Mouse (Mus musculus) layer of hippocampus, adult 9-11 months (tissue): ENCODE results near the gene Negr1.

Source experiments
- DNase-seq: peaks from one replicate; pipeline ENCODE4 v3.0.0; 2022

Negr1 gene

DNA sequence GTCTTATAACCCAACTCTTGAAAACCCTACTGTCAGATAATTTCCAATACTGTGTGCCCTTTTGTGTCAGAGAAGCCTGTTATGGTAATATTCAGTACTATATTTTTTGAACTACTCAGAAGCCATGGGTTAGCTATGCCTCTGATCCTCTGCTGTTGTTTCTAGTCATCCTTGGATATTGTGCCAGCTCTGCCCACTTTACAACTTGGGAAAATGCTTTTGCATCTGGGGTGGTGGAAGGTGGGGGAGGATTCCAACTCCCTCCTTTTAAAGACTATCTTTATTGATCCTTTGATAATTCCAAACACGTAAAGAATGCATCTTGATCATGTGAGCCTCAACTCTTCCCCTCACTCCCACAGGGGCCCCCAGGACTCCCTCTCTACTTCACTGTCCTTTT, 361.6 kb downstream of the Negr1 start:
- DNase-seq: no peak

DNA sequence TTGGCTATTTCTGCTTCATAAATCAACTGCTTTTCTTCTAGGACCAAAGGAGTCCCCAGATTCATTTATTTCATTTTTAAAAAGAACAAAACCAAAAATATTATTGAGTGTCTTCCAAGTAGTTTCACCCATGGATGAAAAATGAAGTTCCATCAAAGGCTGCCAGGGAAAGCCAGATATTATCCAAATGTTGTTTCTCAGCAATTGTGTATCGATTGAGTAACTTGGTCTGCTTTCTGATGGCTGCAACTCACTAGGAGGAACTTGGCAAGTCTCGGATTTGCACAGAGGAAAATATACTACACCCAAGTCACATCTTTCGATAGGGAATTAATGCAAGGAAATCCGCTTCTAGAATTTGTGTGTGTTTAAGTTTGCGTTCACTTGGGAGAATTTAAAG, 363.5 kb downstream of the Negr1 start:
- DNase-seq: no peak

GRCm38 (mm10) chr3:156928396-156929061, 366.9 kb downstream of the Negr1 start:
- peak; percentile 74 for DNase-seq

DNA sequence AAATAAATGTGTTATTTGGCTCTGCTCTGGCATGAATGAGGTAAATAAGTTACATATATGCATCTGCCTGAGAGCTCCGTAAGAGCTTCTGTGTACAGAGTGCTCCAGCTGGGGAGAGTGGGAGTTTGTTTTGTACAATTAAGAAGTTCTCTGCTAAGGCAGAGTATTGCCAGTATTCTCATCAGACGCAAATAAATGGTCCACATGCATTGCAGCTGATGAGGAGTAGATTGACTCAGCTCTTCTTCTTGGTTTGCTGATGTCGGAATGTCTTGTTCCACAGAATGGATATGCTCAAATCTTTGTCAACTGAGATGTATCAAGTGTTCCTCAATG, 367.4 kb downstream of the Negr1 start:
- DNase-seq: peak; percentile 83

DNA sequence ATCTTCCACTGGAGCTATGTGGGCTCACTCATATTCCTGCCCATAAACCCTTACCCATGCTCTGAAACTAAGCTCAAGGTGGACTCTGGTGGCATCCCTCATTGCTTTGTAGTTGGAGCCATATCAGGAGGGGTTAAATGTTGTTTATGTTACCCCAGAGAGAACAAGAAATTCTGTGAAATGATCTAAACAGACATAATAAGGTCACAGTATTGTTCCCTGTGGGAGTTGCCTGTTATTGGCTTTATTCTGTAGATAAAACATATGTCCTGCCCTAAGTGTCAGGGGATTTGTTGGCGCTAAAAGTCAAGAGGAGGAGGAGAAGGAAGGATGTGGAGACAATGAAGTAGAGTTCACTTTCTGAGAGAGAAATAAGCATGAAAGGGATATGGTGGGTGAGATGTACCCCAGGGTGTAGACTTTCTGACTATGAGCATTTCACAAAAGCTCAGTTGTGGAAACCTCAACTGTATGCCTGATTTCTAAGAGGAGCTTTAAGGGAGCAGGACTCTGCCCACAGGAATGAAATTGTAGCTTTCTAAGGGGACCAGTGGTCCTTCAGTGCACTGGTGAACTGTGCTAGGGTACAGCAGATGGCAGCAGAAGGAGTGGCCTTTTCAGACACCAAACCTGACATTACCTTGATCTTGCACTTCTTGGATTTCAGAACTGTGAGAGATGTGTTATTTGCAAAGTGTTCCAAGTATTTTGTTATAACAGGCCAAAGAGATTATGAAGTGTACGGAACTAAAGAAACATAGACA, 368.3 kb downstream of the Negr1 start:
- no peak for DNase-seq

DNA sequence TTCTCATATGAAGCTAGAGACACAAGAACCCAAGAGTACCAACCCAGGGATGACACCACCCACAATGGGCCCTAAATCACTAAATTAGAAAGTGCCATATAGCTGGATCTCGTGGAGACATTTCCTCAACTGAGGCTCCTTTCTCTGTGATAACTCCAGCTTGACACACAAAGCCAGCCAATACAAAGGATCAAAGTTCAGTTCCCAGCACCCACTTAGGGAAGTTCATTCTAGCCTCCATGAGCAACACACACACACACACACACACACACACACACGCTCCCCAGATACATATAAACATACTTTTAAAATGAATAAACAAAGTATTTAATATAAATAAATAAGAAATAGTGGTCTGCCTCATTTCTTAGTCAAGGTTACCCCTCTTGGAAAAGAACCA, 369.4 kb downstream of the Negr1 start:
- DNase-seq: no peak

DNA sequence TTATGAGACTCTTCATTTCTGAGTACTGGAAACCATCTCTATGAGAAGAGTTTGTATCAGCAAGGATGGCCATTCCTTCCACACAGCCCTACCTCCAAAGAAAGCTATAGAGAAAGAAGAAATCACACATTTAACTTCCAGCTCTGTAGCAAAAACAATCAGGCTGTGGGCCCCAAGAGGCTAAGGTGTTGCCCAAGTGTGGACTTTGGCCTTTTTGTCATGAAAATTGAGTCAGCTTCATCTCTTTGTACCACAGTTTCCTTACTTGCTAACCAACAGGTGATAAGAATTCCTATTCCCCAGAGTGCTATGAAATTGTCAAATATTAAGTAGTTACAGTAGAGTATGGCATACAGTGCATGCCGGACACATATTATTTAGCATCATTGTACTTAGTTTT, 369.9 kb downstream of the Negr1 start:
- DNase-seq: no peak

DNA sequence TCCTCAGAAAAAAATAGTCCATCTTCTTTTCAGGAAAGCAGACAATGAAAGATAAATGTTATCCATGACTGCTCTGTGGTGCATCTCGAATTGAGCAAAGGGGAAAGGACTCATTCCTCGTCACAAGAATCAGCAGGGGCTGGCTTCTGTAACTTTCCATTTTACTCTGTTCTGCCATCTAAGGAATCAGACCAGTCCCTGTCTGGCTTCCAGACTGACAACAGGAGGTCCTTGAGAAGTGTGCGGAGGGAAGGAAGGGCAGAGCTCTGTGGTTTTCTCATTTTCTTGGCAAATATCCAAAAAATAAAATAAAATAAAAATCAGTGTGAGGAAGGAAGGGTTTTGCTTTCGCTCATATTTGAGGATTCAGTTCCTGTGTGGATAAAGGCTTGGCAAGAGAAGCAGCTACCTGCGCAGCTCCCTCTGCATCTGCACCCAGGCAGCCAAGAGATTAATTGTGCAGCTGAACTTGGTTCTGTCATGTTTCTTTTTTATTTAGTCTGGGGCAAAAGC, 373.2 kb downstream of the Negr1 start:
- no peak for DNase-seq

DNA sequence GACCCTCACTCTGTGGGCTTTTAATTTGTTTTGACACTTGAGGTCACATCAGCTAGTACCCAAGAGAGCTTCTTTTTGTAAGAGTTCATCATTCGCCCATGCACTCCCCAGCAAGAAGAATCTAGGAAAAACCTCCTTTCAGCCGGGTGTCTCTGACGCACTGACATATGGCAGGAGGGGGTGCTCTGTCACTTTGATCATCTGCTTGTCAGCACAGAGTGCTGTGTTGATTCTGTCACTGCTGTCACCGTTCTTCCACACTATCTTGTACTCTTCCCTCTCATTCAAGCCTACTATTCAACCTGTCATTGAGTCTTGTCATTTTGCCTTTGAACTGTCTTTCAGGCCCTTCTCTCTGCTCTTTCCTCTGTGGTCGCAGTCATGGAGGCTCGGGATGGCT, 385.8 kb downstream of the Negr1 start:
- DNase-seq: peak; percentile 50

DNA sequence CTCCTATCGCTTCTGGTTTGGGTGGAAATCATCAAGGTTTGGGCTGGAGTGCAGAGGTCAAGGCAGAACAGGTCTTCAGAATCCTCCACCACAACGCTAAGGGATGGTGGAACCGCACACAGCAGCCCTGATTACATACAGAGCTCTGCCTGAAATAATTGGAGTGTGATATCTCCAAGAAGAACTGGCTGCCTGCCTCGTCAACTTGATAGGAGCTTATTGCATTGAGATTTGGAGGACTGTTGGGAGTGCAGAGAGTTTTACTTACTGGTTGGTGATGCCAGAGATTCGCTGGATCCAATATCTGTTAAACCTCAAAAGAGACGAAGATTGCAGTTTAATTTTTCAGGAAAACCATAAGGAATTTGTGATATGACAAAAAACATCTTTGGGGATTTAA, 391.4 kb downstream of the Negr1 start:
- peak; percentile 14 for DNase-seq

- no peak for DNase-seq
These were observed 393.5 kb downstream of the Negr1 start for GRCm38 (mm10) chr3:156955094-156955493.

GRCm38 (mm10) chr3:156958640-156959039, 397.0 kb downstream of the Negr1 start:
- peak; percentile 77 for DNase-seq

- DNase-seq: no peak
These were observed 407.2 kb downstream of the Negr1 start for GRCm38 (mm10) chr3:156968764-156969163.

GRCm38 (mm10) chr3:156971104-156971503, 409.5 kb downstream of the Negr1 start:
- DNase-seq: no peak

GRCm38 (mm10) chr3:156976816-156977215, 415.2 kb downstream of the Negr1 start:
- no peak for DNase-seq

DNA sequence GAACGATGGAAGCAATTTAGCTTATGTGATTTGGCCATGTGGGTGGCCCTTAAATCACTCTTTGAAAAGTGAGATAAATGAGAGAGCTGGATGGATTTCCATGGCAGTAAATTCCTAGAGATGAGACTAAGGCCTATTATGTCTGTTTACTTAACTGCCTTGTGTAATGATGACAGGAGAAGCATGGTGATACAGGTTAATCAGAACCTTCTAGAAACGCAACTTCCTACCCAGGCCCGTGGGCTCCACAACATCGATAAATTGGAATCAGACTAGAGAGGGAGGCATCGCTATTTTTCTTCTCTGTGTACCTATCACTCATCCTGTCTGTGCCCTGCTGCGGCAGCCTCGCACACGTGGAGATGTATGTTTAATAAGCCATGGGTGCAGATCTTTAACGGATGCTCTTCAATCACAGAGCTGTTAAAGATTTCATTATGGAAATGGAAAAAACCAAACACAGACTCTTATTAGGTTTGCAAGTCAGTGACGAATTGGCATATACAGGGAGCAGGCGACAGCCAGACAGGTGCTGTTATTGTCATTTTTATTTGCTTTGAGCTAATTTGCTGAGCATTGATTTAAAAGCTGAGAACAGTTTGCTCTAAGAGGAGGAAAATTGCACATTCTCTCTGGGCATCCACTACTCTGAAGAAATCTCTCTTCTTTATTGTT, 418.6 kb downstream of the Negr1 start:
- no peak for DNase-seq

GRCm38 (mm10) chr3:156982102-156982501, 420.5 kb downstream of the Negr1 start:
- DNase-seq: no peak

GRCm38 (mm10) chr3:156987113-156987512, 425.5 kb downstream of the Negr1 start:
- no peak for DNase-seq

GRCm38 (mm10) chr3:156992171-156992570, 430.6 kb downstream of the Negr1 start:
- no peak for DNase-seq

DNA sequence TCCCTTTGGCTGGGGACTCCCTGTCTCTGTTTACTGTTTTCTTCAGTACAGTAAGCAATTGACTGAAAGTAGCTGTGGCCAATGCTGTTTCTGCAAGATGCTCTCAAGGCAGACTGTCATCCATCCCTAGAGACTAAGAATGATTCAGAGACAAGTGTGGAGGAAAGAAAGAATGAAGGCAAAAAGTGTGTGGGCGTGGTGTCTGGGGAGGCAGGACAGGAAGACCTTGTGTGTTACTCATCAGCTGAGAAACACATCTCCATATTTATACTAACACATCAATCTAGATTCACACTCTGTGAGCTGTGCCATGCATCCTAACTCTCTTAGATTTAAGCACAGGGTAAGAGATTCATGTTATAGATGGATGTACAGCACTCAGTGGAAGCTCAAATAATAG, 431.2 kb downstream of the Negr1 start:
- DNase-seq: no peak

DNA sequence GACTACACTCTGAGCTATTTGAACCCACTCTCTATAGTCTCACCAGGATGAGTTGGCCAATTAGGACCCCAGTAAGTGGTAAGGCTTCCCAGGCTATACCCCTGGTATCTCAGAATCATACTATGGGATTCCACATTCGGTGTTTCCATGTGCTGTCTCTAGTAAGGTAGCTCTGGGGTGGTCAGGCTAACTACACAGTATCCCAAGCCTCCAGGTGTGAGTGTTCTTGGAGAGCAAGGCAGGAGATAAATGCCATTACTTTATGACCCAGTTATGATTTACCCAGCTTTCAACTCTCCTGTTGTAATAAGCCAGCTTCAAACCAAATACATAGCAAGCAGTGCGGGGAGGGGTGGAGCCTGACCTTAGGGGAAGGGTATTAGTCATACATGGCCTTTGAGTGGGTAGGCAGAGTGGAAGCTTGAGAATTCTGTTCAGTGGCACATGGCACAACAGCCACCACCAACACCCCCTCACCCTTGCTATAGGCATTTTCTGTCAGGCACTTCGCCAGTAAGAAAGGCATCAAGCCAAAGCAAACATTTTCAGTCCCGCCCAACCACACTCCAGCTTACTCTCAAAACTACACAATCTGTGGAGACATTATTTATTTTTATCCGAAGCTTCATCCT, 437.7 kb downstream of the Negr1 start:
- DNase-seq: peak; percentile 11

- DNase-seq: no peak
These were observed 460.0 kb downstream of the Negr1 start for GRCm38 (mm10) chr3:157021632-157022031.

DNA sequence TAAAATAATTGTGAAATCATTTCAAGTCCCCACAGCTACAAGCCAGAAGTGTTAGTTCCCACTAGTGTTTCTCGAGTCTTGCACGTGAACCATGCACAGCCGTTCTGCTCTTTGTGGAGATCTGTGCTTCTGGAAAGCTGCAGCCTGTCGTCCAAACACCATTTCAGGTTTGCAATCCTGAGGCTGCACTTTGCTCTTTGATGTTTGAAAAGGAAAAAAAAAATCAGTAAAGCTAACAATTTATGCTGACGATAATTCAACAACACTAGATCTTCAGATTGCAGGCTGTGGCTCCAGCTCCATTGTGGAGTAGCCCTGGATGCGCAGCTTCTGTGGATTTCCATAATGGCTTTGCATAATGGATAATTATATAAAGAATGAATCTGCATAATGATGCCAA, 463.0 kb downstream of the Negr1 start:
- no peak for DNase-seq
